Mouse (Mus musculus): ENCODE measurements around the gene Myl12a.
A peak's percentile ranks its signal among the peaks of the same experiment; 100 is the strongest.

Myl12a gene

DNA sequence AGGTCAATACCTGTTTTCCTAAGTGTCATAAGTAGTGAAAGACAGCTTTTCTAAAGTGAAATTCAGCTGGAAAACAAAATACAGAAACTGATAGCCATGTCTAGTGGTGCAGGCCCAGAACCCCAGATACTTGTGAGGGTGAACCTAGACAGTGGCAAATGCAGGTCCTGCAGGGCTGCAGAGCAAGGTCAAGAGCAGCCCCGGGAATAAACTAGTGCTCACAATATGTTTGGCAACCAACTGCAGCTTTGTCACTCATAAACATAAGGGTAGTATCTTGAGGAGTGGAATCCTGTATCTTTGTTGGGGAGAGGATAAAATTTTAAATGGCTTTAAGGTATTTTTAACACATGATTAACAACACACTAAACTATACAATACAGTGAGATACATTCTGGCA, 7.1 kb upstream of the Myl12a start:
- DNase-seq: no peak

DNA sequence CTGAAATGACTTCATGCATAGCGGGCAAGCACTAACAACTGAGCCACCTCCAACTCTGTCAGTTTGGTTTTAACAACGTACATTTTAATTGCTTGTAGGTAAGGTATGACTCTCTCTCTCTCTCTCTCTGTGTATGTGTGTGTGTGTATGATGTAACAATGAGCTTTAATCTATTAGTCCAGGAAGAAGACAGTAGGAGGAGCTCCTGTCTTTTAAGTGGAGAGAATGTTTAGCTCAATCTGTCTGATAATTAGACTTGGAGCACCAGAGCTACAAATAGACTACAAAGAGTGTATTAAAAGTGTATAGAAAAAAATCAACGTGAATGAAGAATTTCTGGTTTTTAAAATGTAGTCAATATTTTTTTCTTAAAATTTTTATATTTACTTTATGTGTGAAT, 6.0 kb upstream of the Myl12a start:
- no peak for DNase-seq

DNA sequence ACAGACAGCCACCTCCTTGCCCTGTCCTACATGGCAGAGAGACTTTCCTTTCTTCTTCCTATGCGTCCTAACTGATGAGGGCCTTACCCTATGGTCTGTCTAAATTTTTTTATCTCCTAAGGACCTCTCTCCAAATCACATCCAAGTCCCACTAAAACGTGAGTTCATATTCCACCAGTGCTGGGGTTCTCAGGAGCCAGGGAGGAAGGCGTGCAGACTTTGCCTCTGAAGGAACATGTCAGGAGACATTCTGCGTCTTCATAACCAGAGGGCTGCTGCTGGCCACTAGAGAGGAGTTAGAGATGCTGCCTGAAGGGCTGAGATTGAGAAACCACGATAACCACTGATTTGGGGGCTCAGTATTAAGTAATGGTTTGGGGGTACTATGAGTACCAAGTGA, 4.3 kb upstream of the Myl12a start:
- no peak for DNase-seq

DNA sequence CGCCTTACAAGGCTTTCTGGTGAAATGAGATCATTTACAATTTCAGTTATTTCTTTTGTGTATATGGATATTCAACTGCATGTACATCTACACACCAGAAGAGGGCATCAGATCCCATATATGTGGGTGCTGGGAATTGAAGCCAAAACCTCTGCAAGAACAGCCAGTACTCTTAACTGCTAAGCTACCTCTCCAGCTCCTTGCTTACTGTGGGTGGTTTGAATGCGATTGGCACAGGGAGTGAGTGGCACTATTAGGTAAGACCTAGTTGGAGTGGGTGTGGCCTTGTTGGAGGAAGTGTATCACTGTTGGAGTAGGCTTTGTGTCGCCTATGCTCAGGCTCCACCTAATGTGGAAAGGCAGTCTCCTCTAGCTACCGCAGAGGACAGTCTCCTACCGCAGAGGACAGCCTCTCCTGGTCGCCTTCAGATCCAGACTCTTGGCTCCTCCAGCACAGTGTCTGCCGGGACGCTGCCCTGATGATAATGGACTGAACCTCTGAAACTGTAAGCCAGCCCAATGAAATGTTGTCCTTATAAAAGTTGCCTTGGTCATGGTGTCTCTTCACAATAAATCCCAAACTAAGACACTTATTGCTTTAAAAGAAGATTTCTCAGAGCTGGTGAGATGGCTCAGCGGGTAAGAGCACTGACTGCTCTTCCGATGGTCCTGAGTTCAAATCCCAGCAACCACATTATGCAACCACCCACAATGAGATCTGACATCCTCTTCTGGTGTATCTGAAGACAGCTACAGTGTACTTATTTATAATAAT, 1.7 kb upstream of the Myl12a start:
- DNase-seq: no peak

DNA sequence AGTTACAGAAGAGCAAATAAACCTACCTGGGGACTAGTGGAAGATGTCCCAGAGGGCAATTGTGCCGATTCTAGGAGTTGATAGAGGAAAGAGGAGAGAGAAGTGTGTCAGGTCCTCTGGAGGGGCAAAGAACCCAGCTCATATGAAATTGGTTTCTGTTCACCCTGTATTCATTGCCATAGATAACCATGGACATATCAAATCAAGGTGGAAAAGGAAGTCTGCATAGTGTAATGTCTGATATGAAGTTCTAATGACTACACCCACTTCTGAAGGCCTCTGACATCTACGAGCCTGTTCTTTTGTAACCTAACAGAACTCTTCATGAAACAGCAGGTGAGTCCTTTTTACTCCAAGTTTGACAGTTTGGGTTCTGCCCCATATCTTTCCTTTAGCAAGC, 1.0 kb upstream of the Myl12a start:
- DNase-seq: no peak

DNA sequence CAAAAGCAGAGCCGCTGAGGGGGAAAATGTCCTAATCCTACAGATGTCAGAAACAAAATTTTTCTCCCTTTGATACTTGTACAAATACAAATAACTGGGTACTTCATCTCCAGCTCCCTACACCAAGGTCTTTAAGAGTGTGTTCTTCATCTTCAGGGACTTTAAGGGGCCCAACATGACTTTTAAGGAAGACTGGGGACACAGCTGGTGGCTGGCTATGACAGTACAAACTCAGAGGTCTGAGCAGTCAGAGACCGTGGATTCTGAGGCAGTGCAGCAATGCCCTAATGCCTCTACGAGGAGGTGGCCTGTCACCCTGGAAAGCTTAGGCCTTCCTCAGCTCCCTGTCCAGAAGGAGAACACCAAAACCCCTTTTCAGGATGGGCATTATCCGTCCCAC, 434 bp upstream of the Myl12a start:
- DNase-seq: no peak

DNA sequence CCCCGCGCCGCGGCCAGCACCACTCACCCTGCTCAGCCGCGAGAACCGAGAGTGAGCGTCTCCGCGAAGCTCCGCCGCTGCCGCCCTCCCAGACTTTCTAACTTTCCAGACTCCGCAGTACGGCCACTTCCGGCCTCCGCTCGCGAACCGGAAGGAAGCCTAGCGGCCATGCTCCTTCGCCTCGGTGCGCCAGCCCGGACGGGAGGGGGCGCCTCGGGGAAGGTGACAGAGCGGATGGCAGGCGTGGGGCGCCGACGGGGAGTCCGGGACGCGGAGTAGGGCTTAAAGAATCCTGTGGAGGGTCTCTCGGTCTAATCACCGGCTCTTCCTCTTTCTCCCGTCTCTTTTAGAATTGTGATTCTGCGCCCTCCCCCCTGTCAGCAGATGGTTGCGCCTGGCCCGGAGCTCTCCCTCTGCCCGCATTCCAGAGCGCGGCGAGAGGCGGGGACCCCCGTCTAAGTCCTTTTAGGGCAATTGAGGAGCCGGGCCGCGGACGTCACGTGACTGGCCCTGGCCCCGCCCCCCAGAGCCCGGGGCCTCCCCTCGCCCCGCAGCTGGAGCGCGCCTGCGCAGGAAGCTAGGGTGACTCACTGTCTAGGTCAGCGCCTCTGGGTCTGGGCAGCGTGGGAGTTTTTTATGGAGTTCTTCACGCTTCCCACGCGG, 466 bp downstream of the Myl12a start, which contains the start of gene Myom1:
TSS of gene Myom1 (plus strand) at position 553 of the 663 bp plus-strand sequence.
- peak; percentile 93 for DNase-seq

DNA sequence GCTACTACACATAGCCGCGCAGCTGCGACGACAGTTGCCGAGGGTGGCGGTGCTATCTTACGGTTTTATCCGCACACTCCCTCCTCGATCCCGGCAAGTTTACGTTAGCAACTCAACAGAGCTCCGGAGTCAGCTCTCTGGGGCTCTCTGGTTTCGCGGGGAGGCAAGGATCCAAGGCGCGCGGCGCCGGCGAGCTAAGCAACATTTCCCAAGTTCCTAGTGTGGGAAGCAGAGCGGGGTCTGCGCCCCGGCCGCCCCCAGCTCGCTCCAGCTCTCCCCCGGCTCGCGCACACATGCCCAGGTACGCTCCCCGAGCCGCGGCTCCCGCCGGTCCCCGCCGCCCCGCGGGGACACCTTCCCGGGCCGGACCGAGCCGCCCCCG, 988 bp downstream of the Myl12a start:
- DNase-seq: no peak

DNA sequence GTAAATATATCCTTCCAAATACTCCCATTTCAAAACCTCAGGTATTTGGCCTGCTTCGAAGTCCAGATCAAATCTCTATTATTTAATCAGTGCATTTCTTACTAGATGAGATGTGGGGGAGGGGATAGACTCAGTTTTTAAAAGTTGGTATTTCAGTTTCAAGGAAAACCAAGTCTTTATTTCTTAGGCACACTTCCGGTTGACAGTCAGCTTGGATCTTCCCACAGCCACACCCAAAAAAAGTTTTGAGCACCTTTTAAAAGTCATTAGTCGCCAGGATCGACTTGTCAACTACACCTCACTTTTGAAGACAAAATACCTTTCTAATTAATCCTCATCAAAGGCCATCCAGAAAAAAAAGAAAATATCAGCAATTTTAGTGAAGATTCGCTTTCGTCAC, 1.6 kb downstream of the Myl12a start:
- no peak for DNase-seq

DNA sequence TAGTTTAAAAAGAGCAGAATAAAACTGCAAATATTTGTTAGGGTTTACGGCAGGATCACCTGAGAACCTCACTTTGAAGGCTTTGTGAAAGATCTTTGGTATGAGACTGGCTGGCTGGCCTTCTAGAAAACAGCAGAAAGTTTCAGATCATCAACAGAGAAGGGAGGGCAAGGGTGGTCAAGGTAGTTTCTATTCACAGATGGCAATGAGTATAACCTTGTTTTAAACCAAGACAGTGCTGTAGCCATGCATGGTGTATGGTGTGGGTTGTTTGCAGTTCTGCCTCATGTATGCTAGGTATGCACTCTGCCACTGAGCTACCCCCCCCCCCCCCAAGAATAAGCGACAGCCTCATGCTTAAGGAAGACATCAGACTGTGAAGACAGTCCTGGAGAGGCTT, 2.4 kb downstream of the Myl12a start:
- DNase-seq: no peak

DNA sequence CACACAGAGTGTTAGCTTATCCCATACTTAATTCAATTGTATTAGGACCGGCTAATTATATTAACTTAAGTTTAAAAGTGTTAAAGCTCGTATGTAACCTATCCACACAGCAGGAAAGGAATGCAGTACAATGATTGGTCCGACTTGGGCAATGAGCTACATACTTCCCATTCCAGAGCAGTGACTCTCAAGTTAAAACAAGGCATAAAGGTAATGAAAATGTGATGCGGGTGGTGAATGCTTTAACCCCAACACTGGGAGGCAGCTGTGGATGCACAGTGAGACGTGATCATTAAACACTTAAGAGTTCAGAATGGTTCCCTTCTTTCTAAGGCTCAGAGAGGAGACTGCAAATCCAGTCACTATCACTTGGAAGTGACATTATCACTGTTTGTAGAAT, 3.5 kb downstream of the Myl12a start:
- DNase-seq: no peak

DNA sequence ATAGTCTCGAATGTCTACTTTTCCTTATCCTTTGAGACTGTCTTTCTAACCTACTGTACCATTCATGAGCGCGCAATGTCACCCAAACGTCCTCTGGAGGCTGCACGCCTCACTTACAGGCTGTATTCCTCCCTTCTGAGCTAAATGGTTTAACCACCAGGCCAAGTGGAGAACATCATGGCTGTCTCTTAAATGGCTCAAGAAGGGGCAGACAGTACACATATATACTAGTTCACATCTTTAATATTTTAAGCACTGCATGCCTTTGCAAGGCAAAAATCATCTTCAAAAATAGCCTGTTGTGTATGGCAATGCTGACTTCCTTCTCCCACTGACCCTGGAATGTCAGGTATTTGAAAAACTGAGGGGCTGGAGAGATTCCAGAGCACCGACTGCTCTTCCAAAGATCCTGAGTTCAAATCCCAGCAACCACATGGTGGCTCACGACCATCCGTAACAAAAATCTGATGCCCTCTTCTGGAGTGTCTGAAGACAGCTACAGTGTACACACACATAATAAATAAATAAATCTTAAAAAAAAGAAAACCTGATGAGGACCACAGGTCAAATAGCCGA, 4.2 kb downstream of the Myl12a start:
- no peak for DNase-seq

DNA sequence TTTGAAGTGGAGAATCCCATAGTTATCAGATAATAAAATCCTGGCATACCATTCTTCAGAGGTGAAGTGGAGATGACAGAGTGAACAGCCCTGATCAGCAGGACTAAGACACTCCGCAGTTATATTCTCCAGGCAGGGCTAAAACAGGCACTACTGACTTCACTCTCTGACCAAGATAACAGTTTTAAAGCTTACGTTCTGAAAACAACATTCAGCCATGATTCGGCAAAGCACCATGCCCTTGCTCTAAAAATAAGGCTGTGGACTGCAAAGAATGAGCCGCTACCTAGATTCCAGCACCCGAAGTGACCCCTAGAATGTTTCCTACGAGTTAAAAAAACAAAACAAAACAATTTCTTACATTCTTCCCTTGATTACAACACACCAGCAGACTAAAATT, 4.8 kb downstream of the Myl12a start:
- no peak for DNase-seq

DNA sequence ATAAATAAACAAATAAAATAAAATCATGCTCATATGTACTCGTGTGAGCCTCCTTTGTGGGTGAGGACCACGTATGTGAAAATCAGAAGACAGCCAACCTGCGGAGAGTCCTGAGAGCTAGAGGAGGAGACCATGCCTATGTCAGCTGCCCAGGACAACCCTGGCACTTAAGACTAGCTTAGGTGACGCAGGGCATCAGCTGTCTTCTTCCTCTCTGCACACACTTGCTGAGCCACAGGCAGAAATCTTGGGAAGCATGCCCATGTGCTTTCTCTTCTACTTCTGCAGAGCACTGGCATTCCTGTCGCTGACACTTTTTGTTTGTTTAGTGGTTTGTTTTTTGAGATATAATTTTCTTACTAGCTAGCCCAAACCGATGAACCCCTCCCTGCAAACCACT, 7.1 kb downstream of the Myl12a start:
- DNase-seq: no peak

DNA sequence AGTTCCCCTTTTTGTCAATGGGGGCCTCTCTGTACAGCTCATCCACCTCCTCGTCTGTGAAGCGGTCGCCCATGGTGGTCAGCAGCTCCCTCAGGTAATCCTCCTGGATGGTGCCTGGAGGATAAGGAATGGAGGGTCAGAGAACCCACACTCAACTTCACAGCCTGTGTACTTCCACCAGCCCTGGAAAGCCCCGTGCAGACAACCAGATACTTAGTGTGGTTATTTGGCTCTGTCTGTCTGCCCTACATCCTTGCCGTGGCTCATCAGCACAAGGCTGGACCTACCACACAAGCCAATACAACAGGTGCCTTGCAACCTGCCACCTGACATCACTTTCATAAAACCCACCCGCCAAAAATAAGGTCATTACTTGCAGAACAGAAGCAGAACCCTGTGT, 8.0 kb downstream of the Myl12a start:
- DNase-seq: no peak

DNA sequence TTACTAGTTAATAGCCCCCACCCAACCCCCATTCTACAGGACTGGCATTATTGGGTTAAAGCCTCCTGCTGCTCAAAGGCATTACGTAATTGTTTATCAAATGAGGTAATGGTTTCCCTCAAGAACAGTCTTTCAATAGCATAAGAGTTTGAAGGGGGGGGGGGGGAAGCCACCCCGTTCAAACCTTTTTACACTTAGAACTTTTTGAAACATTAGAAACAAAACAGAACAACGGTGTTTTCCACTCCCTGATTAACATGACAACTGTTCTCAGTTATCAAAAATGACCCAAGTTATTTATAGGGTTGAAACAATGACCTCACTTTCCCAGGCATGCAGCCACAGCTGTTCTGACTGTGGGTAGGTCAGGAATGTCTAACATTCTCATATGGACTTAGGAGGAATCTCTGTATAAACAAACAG, 9.3 kb downstream of the Myl12a start:
- no peak for DNase-seq

DNA sequence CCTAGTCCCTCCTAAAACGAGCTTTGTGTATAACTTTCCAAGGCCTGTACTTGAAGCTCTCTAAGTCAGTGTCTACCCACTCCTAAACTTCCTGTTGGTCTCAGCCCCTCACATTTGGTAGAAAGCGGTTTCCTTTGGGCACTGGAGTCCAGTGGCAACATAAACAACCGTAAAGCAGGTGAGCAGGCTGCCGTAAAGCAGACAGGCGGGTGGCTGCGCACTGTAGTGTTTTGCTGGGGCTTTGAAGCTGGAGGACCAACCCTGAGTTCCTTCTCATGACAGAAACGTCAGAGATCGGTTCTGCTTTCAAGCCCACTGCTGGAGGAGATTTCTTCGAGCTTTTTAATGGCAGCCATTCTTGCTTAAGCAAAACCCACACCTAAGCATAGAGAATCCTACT, 10.0 kb downstream of the Myl12a start:
- no peak for DNase-seq

DNA sequence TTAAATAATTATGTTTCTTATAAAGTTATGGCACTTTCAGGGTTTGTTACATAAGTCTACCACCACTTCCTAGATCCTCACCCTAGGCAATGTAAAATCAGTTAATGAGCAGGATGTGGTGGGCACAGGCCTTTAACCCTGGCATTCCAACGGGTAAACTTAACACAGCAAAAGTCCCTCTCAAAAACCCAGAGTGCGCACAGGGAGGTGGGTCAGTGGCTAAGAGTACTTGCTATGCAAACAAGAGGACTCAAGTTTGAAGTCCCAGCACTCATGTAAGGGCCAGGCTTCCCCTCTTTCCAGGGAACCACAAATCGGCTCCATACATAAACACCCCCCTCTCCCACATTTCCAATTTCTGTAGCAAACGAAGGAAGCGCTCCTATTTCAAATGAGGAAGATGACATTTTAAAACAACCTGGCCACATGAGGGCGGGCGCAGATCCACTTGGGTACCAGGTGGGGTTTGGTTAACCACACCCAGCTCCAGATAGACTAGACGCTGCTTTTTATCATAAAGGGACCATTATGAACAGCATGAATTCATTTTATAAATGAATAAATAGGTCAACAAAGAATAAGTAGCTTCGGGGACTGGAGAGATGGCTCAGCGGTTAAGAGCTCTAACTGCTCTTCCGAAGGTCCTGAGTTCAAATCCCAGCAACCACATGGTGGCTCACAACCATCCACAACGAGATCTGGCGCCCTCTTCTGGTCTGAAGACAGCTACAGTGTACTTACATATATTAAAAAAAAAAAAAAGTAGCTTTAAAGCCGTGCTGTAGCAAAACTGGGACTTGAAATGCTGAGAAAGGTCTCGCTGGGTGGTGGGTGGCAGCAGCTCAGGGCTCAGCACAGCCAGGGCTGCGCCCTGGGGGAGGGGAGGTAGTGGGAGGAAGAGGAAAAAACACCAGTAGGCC, 10.7 kb downstream of the Myl12a start:
- no peak for DNase-seq

DNA sequence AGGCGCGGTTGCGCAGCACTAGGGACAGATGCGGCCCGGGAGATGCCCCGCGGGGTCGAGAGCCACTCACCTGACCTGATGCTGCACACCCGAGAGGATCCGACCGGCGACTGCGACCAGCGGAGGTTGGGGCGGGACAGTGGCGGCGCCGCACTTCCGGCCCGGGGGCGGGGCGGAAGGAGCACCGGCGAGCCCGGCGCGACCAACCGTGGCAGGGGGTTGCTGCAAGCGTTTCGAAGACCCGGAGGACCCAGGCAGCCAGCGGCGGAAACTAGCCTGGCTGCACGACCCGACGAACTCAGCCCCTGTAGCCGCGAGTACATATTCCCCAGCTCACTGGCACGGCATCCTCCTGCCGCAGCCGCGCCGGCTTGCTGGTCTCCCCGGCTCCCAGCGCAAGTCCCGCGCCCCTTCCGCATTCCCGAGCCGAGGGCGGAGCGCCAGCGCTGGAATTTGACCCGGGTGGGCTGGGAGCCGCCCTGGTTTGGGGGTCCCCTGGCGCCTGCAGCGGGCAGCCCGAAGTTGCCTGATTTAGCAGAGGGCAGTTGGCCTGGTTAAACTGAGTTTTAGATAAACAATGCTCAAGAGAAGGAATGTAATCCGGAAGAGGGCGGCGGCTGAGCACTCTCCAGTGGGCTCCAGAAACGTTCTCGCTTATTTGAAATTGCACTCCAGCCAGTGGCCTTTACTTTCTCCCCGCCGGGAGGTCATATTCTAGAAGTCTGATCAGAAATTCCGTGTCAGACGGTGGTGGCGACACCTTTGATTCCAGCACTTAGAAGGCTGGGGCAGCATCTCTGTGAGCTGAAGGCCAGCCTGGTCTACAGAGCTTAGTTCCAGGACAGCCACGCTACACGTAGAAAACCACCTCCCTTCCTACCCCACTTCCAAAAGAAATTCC, 12.0 kb downstream of the Myl12a start:
- DNase-seq: peak; percentile 78

DNA sequence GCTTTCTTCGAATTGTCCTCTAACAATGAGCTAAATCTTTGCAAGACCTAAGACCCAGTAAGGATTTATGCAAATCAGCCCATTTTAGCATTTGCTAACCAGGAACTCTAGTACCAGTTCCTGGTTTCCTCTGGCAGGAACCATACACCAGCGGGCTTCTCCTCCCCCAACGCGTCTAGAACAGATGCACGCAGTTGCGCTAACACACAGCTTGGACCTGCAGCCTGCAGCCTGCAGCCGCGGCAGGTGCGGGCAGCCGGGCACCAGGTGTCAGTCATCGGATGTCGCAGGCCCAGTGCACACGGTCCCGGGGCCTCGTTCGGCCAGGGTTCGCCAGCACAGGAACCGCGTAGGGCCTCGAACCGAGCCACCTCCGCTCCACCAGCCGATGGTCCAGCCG, 12.7 kb downstream of the Myl12a start:
- no peak for DNase-seq

DNA sequence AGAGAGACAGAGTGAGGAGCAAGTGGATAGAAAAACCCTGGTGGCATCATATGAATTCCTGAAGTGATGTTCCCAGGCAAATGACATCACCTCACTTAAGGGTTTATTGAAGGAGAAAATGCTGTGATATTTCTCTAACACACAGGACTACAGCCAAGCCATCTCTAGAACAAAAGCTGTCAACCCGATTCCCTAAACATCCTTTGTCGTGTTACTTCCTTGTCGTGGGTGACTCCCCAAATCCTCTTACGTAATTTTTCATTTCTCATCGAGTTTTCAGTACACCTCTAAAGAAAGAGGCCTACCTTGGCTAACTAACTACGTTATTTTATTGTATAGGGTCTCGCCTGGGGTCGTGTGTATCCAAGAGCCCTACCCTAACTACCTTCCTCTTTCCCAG, 13.2 kb downstream of the Myl12a start:
- no peak for DNase-seq

DNA sequence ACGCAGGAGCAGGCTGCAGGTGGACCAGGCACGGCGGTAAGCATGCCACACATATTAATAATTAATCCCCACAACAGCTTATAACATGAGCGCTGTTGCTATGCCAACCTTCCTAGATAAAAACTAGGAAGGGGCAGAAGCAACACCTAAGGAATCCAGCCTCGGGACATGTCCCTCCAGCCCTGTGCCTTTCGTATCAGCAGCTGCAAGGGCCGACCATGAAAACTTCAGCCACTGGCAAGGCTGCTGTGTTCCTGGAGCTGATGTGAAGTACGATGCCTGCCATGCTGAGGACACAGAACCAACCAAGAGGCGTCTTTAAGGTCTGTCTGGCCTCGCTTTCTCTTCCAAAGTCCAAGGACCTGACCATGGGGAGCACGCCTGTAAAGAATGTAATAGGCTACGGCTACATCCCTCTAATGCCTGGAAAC, 14.3 kb downstream of the Myl12a start:
- no peak for DNase-seq

All from cerebellum, adult 8-10 months (tissue).